Mouse (Mus musculus) limb, embryonic 15.5 days (tissue): ENCODE measurements around the gene Slc17a9. TPM values are rescaled to one million over a fixed set of nuclear protein-coding genes. Genes with fewer than 3 reads are reported as not detected.
"Not testable (repeated sequence)": the region's sequence is repeated elsewhere in the genome, so short reads cannot be mapped to it uniquely, and the experiment has no call there.

Source experiments
- ATAC-seq: fragments of 200-750 bp; cut with Nextera tagmentation; 2 replicates; pipeline ENCODE4 v1.8.0; 2017; ENCODE audit warnings: low read depth, moderate TSS enrichment; ENCODE audit not compliant: insufficient number of reproducible peaks, low FRiP score, low TSS enrichment
- H3K27ac ChIP-seq: fragments of 300-500 bp; sonication (generic); 2 replicates; pipeline ENCODE4 v1.5.1; 2015; ENCODE audit warnings: moderate library complexity, mild to moderate bottlenecking, inconsistent platforms
- H3K27me3 ChIP-seq: fragments of 300-500 bp; sonication (generic); 2 replicates; pipeline ENCODE4 v1.6.1; 2015; ENCODE audit warnings: inconsistent platforms
- H3K36me3 ChIP-seq: fragments of 300-500 bp; sonication (generic); 2 replicates; pipeline ENCODE4 v1.6.1; 2015; ENCODE audit warnings: inconsistent platforms
- H3K4me1 ChIP-seq: fragments of 300-500 bp; sonication (generic); 2 replicates; pipeline ENCODE4 v1.6.1; 2015; ENCODE audit warnings: inconsistent platforms
- H3K4me2 ChIP-seq: fragments of 300-500 bp; sonication (generic); 2 replicates; pipeline ENCODE4 v1.6.1; 2015; ENCODE audit warnings: mild to moderate bottlenecking, inconsistent platforms
- H3K4me3 ChIP-seq: fragments of 300-500 bp; sonication (generic); 2 replicates; pipeline ENCODE4 v1.5.1; 2015; ENCODE audit warnings: mild to moderate bottlenecking, inconsistent platforms
- H3K9ac ChIP-seq: fragments of 300-500 bp; sonication (generic); 2 replicates; pipeline ENCODE4 v1.6.1; 2015; ENCODE audit warnings: inconsistent platforms
- H3K9me3 ChIP-seq: fragments of 300-500 bp; sonication (generic); 2 replicates; pipeline ENCODE4 v1.6.1; 2016; ENCODE audit warnings: inconsistent platforms
- WGBS: fragments of 180-500 bp; shearing (Covaris S2); methylation state at CpG from one replicate; pipeline ENCODE4 v1.1.7; 2015; 5-methylcytosine and 5-hydroxymethylcytosine counted together
- polyA plus RNA-seq: library from polyadenylated mRNA; unstranded; fragments of >200 nt; fragmentation: Nextera tagmentation; extraction: Ambion mirVana; gene quantifications from 2 replicates; pipeline ENCODE4 v1.2.1, GENCODE M21; 2015

Gene Slc17a9
- polyA plus RNA-seq, 1 experiment from 2014 or later: 1.7 TPM

DNA sequence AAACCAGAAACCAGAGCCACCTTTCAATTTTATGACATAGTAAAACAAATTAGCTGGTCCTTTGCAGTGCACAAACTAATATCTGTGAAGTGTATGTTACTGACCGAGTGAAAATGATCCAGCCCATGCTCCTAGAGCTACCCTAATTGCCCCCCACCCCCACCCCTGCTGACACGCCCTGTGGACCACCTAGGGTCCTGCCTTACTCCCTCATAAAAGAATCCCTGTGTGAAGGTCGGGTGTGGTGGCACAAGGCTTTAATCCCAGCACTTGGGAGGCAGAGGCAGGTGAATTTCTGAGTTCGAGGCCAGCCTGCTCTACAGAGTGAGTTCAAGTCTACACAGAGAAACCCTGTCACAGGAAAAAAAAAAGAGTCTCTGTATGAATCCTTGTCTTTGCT is 13.5 kb upstream of the Slc17a9 start:
- peak overlapping the region; percentile 99; the same call in 1 of the 2 replicates for H3K4me3 ChIP-seq
- no peaks in the 10 kb centered on the region for H3K27me3 ChIP-seq
- WGBS: 41% methylated on average over 4 of the region's 4 CpGs
- H3K9me3 ChIP-seq: no peaks in the 10 kb centered on the region
- peaks cover 20% of the 10 kb centered on the region for H3K36me3 ChIP-seq
- peak overlapping the region; percentile 100; the same call in 1 of the 2 replicates for H3K9ac ChIP-seq
- no peak for ATAC-seq
- H3K4me2 ChIP-seq: peak overlapping the region; percentile 54
- H3K4me1 ChIP-seq: peaks cover 16% of the 10 kb centered on the region
- H3K27ac ChIP-seq: no peak overlapping the region

DNA sequence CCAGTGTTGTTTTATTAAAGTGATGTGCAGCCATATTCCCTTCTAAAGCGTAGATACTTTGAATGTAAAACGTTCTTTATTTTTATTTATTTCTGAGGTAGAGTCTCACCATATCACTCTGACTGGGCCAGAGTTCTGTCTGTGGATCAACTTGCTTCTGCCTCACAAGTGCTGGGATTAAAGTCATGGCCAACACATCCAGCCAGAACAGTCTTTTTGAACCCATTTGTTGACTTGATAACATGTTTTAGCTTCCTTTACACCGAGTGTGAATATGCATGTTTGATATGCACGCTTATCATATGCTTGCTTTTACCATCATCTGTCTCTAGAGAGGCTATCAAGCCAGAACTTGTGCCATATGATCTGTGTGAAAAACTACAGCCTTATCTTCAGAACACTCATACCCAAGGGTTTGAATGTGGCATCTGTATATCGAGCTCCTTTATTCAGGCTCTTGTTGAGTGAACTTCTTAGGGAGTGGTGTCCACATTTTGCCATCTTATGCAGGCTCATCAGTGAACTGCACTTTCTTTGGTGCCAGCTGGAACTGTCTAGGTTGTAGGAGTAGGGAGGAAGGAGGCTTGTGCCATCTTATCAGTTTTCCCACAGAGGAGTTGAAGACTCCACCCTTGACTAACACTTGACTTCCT is 12.9 kb upstream of the Slc17a9 start:
- Histone ChIP-seq H3K9me3 (no peaks in the 10 kb centered on the region), H3K9ac (no peak overlapping the region), H3K4me3 (no peak overlapping the region), H3K4me2 (no peak overlapping the region), H3K36me3 (peaks cover 24% of the 10 kb centered on the region), H3K27me3 (no peaks in the 10 kb centered on the region), H3K27ac (no peak overlapping the region), H3K4me1 (peaks cover 16% of the 10 kb centered on the region)
- no peak for ATAC-seq
- 92% methylated on average over 5 of the region's 5 CpGs for WGBS

DNA sequence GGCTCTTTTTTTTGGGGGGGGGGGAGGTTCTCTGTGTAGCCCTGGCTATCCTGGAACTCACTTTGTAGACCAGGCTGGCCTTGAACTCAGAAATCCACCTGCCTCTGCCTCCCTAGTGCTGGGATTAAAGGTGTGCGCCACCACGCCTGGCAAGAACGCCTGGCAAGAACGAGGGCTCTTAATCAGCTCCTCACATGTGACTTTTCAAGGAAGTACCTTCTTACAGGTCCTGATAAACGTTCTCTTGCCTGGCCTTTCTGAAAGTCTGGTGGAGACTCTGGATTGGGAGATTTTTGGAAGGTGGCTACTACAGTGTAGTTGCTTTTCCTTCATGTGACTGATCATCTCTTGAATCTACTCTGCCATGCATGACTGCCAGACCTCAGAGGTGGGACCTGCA is 2.3 kb upstream of the Slc17a9 start:
- H3K4me2 ChIP-seq, ATAC-seq, H3K27me3 ChIP-seq, H3K27ac ChIP-seq, H3K4me3 ChIP-seq, H3K9ac ChIP-seq, H3K9me3 ChIP-seq: not testable (repeated sequence)
- H3K4me1 ChIP-seq: peaks cover 10% of the 10 kb centered on the region
- H3K36me3 ChIP-seq: peaks cover 60% of the 10 kb centered on the region
- 88% methylated on average over 5 of the region's 5 CpGs for WGBS

DNA sequence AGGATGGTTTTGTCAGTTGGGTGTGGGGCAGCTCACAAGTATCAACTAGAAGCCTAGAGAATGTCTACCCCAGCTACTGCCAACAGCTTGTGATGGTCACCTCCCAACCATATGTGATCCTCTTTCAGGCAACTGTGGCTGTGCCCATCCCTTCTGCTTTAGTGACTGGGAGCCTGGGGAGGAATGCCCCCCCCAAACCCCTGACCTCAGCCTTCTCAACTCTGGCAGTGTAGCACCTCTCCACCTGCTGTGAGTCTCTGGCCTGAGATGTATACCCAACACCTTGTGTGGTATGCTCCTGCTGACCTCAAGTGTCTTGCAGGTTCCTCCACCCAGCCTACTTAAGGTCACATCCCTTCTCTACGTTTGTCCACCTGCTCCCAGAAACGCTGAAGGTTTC is 1.2 kb upstream of the Slc17a9 start:
- peaks cover 51% of the 10 kb centered on the region for H3K36me3 ChIP-seq
- ATAC-seq: no peak
- no peak overlapping the region for H3K4me2 ChIP-seq
- H3K27me3 ChIP-seq: 0 out of 2 replicates have a peak, but pooled peaks cover 5% of the 10 kb centered on the region
- no peaks in the 10 kb centered on the region for H3K9me3 ChIP-seq
- H3K27ac ChIP-seq: no peak overlapping the region
- no peak overlapping the region for H3K4me3 ChIP-seq
- peaks cover 10% of the 10 kb centered on the region for H3K4me1 ChIP-seq
- H3K9ac ChIP-seq: no peak overlapping the region
- WGBS: 72% methylated on average over 2 of the region's 2 CpGs

- ATAC-seq: no peak
- H3K4me2 ChIP-seq: peak overlapping the region; percentile 39
- 9% methylated on average over 6 of the region's 6 CpGs for WGBS
These were observed 333 bp downstream of the Slc17a9 start for GRCm38 (mm10) chr2:180725414-180725778.

GRCm38 (mm10) chr2:180725856-180726629 is 980 bp downstream of the Slc17a9 start:
- ATAC-seq: no peak
- Histone ChIP-seq H3K4me3 (peak overlapping the region; percentile 20; the same call in 1 of the 2 replicates), H3K27ac (no peak overlapping the region), H3K9me3 (no peaks in the 10 kb centered on the region), H3K4me2 (peak overlapping the region; percentile 39; the same call in 1 of the 2 replicates), H3K9ac (no peak overlapping the region), H3K27me3 (0 out of 2 replicates have a peak, but pooled peaks cover 5% of the 10 kb centered on the region), H3K4me1 (peaks cover 10% of the 10 kb centered on the region), H3K36me3 (peaks cover 32% of the 10 kb centered on the region)
- 24% methylated on average over 8 of the region's 8 CpGs for WGBS

More at GRCm38 (mm10) chr2:180725414-180725778, 333 bp downstream of the Slc17a9 start:
- Histone ChIP-seq H3K36me3 (peaks cover 38% of the 10 kb centered on the region), H3K27ac (no peak overlapping the region), H3K4me1 (peaks cover 10% of the 10 kb centered on the region), H3K27me3 (0 out of 2 replicates have a peak, but pooled peaks cover 5% of the 10 kb centered on the region), H3K9me3 (no peaks in the 10 kb centered on the region), H3K4me3 (peak overlapping the region; percentile 20), H3K9ac (no peak overlapping the region)

DNA sequence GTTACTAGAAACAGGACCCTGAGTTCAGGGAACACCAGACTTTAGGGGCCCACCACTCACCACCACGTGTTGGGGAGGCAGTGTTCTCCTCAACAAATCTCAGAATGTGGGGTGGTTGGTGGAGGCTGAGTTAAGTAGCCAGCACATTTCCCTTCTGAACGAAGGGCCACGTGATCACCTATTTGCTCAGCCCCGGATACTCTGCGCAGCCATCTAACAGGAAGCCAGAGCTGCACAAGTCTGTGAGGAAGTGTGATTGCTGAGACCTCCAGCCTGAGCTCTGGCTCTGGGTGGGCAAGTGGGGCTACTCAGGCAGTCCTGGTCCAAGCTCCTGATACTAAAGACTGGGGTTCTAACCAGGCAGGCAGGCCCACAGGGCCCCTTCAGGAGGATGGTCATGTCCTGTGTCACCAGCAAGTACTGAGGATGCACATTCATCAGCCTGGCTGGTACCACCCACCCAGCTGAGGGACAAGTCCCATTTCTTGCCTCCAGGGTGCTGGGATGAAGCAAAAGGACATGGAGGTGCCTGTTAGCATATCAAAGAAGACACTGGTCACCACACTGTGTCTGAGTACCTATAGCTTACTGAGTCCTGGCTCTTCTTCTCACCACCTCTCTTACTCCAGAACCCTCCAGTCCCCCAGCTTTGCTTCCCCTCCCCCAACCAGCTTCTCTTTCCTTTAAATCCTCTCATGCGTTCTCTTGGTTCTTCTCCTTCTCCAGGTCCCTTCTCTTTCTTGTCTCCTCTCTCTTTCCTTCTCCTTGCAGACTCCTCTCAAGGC is 1.8 kb downstream of the Slc17a9 start:
- Histone ChIP-seq H3K36me3 (peaks cover 24% of the 10 kb centered on the region), H3K4me3 (no peak overlapping the region), H3K9ac (no peak overlapping the region), H3K9me3 (no peaks in the 10 kb centered on the region), H3K27me3 (0 out of 2 replicates have a peak, but pooled peaks cover 5% of the 10 kb centered on the region), H3K4me2 (no peak overlapping the region), H3K27ac (no peak overlapping the region), H3K4me1 (peaks cover 10% of the 10 kb centered on the region)
- no peak for ATAC-seq
- 73% methylated on average over 6 of the region's 6 CpGs for WGBS

GRCm38 (mm10) chr2:180727613-180728021 is 2.6 kb downstream of the Slc17a9 start:
- Histone ChIP-seq H3K4me1 (peaks cover 10% of the 10 kb centered on the region), H3K27ac (no peak overlapping the region), H3K4me3 (no peak overlapping the region), H3K9ac (no peak overlapping the region), H3K36me3 (peaks cover 16% of the 10 kb centered on the region), H3K4me2 (no peak overlapping the region), H3K27me3 (0 out of 2 replicates have a peak, but pooled peaks cover 5% of the 10 kb centered on the region), H3K9me3 (no peaks in the 10 kb centered on the region)
- WGBS: 61% methylated on average over 4 of the region's 4 CpGs
- no peak for ATAC-seq

DNA sequence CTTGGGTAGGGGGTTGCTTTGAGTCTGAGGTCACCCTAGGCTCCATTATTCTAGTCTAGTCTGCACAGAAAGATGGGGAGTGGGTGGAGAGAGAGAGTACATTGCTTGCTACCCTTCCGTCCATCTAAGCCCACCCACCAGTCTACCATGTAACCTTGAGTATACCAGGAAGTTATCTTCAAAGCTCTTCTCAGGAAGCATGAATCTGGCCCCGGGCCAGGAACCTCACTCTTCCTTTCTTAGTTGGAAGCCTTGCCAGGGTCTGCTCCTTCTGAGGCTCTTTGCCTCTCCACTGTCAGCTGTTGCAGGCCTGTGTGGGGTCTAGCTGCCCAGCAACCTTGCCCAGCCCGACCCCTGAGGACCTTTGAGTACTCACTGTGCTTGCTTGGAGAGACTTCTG is 6.0 kb downstream of the Slc17a9 start:
- H3K4me1 ChIP-seq: no peaks in the 10 kb centered on the region
- 0 out of 2 replicates have a peak, but pooled peaks cover 5% of the 10 kb centered on the region for H3K27me3 ChIP-seq
- WGBS: 60% methylated on average over 3 of the region's 3 CpGs
- H3K9me3 ChIP-seq: no peaks in the 10 kb centered on the region
- no peak overlapping the region for H3K4me2 ChIP-seq
- no peak overlapping the region for H3K4me3 ChIP-seq
- no peak overlapping the region for H3K27ac ChIP-seq
- no peak overlapping the region for H3K9ac ChIP-seq
- no peak for ATAC-seq
- H3K36me3 ChIP-seq: no peaks in the 10 kb centered on the region

- H3K27me3 ChIP-seq: 0 out of 2 replicates have a peak, but pooled peaks cover 5% of the 10 kb centered on the region
- H3K4me2 ChIP-seq: no peak overlapping the region
- H3K9ac ChIP-seq: no peak overlapping the region
- no peak for ATAC-seq
- H3K27ac ChIP-seq: no peak overlapping the region
- 62% methylated on average over 6 of the region's 6 CpGs for WGBS
- no peaks in the 10 kb centered on the region for H3K9me3 ChIP-seq
- no peak overlapping the region for H3K4me3 ChIP-seq
- H3K4me1 ChIP-seq: no peaks in the 10 kb centered on the region
- H3K36me3 ChIP-seq: no peaks in the 10 kb centered on the region
These were observed 6.9 kb downstream of the Slc17a9 start for GRCm38 (mm10) chr2:180731984-180732383.

DNA sequence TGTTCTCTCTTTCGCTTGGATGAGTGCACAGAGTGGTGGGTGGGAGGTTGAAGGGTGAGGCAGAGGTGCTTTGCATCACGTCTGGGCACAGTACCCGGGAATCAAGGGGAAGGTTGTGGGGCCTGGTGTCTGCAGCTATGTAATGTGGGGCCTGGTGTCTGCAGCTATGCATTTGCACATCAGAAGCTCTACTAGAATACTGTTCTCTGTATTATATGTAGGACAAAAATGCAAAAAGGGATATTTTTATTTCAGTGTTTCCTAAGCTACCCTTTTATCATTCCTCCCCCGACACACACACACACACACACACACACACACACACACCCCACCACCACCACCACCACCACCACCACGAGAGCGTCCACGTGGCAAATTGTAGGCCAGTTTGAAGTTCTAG is 10.2 kb downstream of the Slc17a9 start:
- Histone ChIP-seq H3K4me2 (no peak overlapping the region), H3K27me3 (no peaks in the 10 kb centered on the region), H3K9ac (no peak overlapping the region), H3K4me1 (no peaks in the 10 kb centered on the region), H3K36me3 (no peaks in the 10 kb centered on the region), H3K9me3 (no peaks in the 10 kb centered on the region), H3K4me3 (no peak overlapping the region), H3K27ac (no peak overlapping the region)
- ATAC-seq: no peak
- 77% methylated on average over 7 of the region's 7 CpGs for WGBS
